Mouse (Mus musculus): ENCODE data around the gene Zfp764.

GRCm38 (mm10) chr7:127393157-127393943 is 13.3 kb downstream of the Zfp764 start, which contains the start of gene E430018J23Rik:
- TF ChIP-seq CTCF (IDR thresholded peaks at IDR 0.05; ENCODE audit: control insufficient read depth, insufficient read depth, low read length) (no peak), POLR2A (IDR thresholded peaks at IDR 0.05; ENCODE audit: borderline replicate concordance, control insufficient read depth, low read depth, low read length) (no peak)

All from bone marrow, adult 2 months (tissue).